Mouse (Mus musculus) hindbrain, embryonic 10.5 days (tissue): Measurements from ENCODE around the gene Ruvbl1. TPM values are rescaled to one million over a fixed set of nuclear protein-coding genes. Genes with fewer than 3 reads are reported as not detected.

Source experiments
- DNase-seq: peaks from one replicate; pipeline ENCODE4 v3.0.0-alpha.2; 2017; ENCODE audit warnings: low spot score
- H3K27ac ChIP-seq: fragments of 300-500 bp; sonication (generic); 2 replicates; pipeline ENCODE4 v1.5.1; 2016; ENCODE audit warnings: mild to moderate bottlenecking, moderate library complexity
- H3K27me3 ChIP-seq: fragments of 300-500 bp; sonication (generic); 2 replicates; pipeline ENCODE4 v1.6.1; 2016; ENCODE audit warnings: mild to moderate bottlenecking; ENCODE audit not compliant: poor library complexity, insufficient read depth, severe bottlenecking
- H3K36me3 ChIP-seq: fragments of 300-500 bp; sonication (generic); 2 replicates; pipeline ENCODE4 v1.6.1; 2016; ENCODE audit warnings: mild to moderate bottlenecking, moderate library complexity
- H3K4me1 ChIP-seq: fragments of 300-500 bp; sonication (generic); replicated peaks from 2 replicates; pipeline ENCODE4 v1.6.1; 2016; ENCODE audit warnings: mild to moderate bottlenecking
- H3K4me3 ChIP-seq: fragments of 300-500 bp; sonication (generic); 2 replicates; pipeline ENCODE4 v1.5.1; 2016; ENCODE audit warnings: mild to moderate bottlenecking, moderate library complexity
- H3K9me3 ChIP-seq: fragments of 300-500 bp; sonication (generic); 2 replicates; pipeline ENCODE4 v1.6.1; 2016; ENCODE audit warnings: mild to moderate bottlenecking, moderate library complexity
- WGBS: fragments of 180-500 bp; shearing (Covaris S2); methylation state at CpG from one replicate; pipeline ENCODE4 v1.1.7; 2016; 5-methylcytosine and 5-hydroxymethylcytosine counted together
- polyA plus RNA-seq: library from polyadenylated mRNA; unstranded; fragments of >200 nt; fragmentation: Nextera tagmentation; extraction: Ambion mirVana; gene quantifications from 2 replicates; pipeline ENCODE4 v1.2.1, GENCODE M21; 2016

The Ruvbl1 gene
- polyA plus RNA-seq = 168 and 195 TPM in 2 replicates

DNA sequence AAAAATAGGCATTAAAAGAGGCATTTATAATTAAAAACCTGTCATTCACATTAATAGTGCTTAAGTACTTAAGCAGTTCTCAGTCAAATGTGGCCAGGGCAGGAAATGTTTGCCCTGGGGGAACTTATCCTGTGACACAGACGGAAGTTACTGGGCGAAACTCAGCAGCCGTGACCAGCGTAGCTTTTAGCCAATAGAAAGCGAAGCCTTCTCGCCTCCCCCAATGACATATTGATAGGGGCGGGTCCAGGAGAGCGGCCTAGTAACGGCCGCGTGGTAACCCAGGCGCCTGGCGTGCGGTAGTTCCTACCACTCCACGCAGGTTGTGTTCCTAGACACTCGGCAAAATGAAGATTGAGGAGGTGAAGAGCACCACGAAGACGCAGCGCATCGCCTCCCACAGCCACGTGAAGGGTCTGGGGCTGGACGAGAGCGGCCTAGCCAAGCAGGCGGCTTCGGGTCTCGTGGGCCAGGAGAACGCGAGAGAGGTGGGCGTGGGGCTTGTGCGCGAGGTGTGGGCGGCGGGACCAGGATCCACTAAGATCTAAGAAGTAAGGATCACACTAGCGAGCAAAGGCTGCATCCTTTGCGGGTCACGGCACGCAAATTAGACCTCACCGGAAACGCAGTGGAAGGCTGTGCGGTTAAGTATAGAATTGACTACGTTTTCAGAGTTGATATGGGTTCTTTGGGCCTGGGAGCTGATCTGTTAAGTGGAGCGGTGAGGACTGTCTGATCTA is at the start of gene Ruvbl1:
Gene Ruvbl1, plus strand, starts transcription at position 229 of the 740 bp plus-strand sequence.
- WGBS = under 1% methylated on average over 42 of the region's 42 CpGs

DNA sequence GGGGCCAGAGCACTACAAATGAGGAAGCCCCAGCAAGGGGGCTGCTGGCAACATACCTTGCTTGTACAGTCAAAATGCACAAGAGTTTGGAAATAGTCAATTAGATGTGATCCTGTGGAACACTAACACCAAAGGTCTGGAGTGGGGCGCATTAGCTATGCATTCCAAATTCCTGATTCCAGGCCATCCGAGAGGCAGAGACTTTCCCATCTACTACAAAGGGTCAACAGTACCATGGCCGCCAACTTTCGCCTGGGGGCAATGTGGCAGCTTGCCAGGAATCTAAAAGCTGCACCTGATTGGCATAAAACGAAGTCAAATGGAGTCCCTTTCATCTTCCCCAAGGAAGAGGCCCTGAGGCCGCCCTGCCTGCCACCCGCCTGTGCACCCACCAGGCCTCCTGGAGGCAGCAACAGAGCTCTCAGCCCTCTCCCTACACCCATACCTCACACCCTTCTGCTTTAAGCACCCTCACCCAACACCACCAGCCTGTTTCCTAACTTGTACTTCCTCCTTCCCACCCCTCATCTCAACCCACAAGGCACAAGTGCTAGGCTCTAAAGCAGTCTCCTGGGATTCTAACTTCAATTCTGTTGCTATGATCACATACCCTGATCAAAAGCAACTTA is 49.0 kb upstream of the Ruvbl1 start:
- Histone ChIP-seq H3K36me3 (no peaks in the 10 kb centered on the region), H3K4me1 (peaks cover 18% of the 10 kb centered on the region; the same call in 1 of the 2 replicates), H3K9me3 (no peaks in the 10 kb centered on the region), H3K27me3 (no peaks in the 10 kb centered on the region), H3K27ac (0 out of 2 replicates have a peak overlapping the region, but pooled peaks have one; percentile 23), H3K4me3 (no peak overlapping the region)
- DNase-seq = no peak
- 73% methylated on average over 7 of the region's 7 CpGs for WGBS

More for the DNA sequence above, at the start of gene Ruvbl1:
- Histone ChIP-seq H3K27ac (peak within 1 kb of the TSS; percentile 83), H3K27me3 (no peaks in the 10 kb centered on the region), H3K4me1 (peaks cover 15% of the 10 kb centered on the region), H3K36me3 (peaks cover 34% of the 10 kb centered on the region), H3K4me3 (peak within 1 kb of the TSS; percentile 79), H3K9me3 (no peaks in the 10 kb centered on the region)
- peak; percentile 92 for DNase-seq

DNA sequence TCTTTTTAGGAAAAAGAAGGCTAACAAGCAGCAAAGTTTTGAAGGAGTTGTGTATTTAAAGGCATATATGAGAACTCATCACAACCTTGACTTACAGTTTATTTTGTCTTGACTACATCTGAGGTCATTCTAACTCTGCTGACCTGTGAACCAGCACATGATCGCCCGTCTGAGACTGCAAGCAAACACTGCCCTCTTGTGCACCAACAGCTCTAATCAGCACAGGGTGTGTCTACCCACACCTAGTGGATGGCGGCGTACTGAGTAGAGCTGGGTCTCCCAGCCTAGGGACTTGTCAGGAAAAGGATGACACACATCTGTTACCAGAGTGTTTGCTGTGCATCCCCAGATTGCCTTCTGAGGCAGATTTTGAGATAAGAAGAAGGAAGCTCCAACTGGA is 34.0 kb upstream of the Ruvbl1 start:
- no peak overlapping the region for H3K27ac ChIP-seq
- 43% methylated on average over 4 of the region's 4 CpGs for WGBS
- H3K4me3 ChIP-seq = no peak overlapping the region
- H3K9me3 ChIP-seq = no peaks in the 10 kb centered on the region
- peaks cover 29% of the 10 kb centered on the region for H3K27me3 ChIP-seq
- peaks cover 21% of the 10 kb centered on the region for H3K4me1 ChIP-seq
- H3K36me3 ChIP-seq = no peaks in the 10 kb centered on the region
- DNase-seq = peak; percentile 34

DNA sequence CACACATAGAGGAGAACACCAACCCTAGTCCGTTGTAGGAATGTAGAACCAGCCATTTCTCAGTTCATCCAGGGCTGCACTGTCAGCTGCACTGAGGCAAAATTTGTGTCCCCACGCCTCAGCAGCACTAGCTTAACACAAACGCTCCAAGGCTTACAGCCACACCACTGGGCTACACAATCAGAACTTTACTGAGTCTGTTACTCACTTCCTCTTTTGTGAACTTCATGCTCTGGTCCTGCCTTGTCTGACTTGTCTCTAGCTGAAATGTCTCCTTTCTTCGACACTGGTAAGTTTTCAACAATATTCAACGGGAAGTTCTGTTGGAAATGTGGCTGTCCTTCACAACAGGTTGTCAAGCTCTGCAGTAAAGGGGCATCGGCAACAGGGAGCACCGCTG is 29.6 kb upstream of the Ruvbl1 start:
- H3K9me3 ChIP-seq = no peaks in the 10 kb centered on the region

DNA sequence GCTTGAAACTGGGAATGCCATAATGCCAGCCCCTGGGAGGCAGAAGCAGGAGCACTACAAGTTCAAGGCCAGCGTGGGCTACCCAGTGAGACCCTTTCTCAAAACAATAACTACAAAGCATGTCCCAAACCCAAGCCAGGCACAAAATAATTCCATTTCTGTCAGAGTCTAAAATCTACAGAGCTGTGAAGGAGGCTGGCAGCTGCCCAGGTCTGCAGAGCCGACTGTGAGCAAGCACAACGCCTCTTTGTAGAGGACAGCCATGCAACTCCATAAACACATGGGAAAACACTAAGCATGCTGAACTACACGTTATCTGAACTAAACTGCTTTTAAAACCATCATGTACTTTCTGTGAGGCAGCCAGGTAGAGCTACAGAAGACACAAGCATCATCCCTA is 26.2 kb upstream of the Ruvbl1 start:
- H3K9me3 ChIP-seq = no peaks in the 10 kb centered on the region
- peaks cover 6% of the 10 kb centered on the region for H3K4me1 ChIP-seq
- WGBS = 90% methylated on average over 4 of the region's 4 CpGs
- peaks cover 39% of the 10 kb centered on the region for H3K27me3 ChIP-seq
- DNase-seq = no peak
- H3K27ac ChIP-seq = no peak overlapping the region
- H3K36me3 ChIP-seq = no peaks in the 10 kb centered on the region
- no peak overlapping the region for H3K4me3 ChIP-seq

More for the DNA sequence above, 29.6 kb upstream of the Ruvbl1 start:
- 92% methylated on average over 7 of the region's 7 CpGs for WGBS
- Histone ChIP-seq H3K27me3 (peaks cover 50% of the 10 kb centered on the region), H3K4me1 (peaks cover 21% of the 10 kb centered on the region), H3K27ac (no peak overlapping the region), H3K4me3 (no peak overlapping the region), H3K36me3 (no peaks in the 10 kb centered on the region)
- no peak for DNase-seq

DNA sequence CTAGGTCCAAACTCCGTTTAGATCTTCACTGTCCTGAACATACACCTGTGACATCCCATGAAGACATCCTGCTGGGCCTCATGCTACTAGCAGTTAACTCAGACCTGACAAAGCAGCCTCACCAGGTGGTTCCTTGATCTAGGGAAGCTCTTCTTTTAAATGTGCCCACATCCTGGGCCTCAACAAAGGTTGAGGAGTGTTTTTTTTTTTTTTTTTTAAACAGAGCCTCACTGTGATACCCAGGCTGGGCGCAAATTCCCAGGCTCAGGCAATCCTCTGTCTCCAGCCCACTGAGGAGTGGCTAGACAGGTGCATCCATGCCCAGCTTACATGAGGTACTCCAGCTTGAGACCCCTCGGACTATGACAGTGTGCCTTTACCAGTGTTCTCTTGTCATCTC is 22.7 kb upstream of the Ruvbl1 start:
- DNase-seq = no peak
- H3K27ac ChIP-seq = no peak overlapping the region
- H3K27me3 ChIP-seq = peaks cover 21% of the 10 kb centered on the region
- WGBS = 73% methylated on average over 3 of the region's 3 CpGs
- H3K4me3 ChIP-seq = no peak overlapping the region
- H3K36me3 ChIP-seq = no peaks in the 10 kb centered on the region
- peaks cover 31% of the 10 kb centered on the region for H3K4me1 ChIP-seq
- H3K9me3 ChIP-seq = no peaks in the 10 kb centered on the region

DNA sequence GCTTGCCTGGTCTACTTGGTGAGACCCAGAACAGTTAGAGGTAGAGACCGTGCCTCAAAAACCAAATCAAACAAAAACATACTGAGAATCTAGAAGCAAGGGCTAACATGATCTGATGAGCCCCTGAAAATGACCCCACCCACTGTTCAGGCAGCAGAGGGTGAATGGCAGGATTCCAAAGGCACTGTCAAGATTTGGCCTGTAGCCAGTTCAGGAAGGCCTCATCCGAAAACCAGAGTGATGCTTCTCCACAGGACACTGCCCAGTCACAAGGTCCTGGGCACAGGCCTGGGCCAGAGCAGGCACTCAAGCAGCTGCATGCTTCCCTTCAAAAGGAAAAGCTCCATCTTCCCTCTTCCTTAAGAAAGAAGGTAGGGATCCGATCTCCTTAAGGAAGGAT is 21.8 kb upstream of the Ruvbl1 start:
- H3K4me3 ChIP-seq = no peak overlapping the region
- WGBS = 88% methylated on average over 3 of the region's 3 CpGs
- no peaks in the 10 kb centered on the region for H3K9me3 ChIP-seq

DNA sequence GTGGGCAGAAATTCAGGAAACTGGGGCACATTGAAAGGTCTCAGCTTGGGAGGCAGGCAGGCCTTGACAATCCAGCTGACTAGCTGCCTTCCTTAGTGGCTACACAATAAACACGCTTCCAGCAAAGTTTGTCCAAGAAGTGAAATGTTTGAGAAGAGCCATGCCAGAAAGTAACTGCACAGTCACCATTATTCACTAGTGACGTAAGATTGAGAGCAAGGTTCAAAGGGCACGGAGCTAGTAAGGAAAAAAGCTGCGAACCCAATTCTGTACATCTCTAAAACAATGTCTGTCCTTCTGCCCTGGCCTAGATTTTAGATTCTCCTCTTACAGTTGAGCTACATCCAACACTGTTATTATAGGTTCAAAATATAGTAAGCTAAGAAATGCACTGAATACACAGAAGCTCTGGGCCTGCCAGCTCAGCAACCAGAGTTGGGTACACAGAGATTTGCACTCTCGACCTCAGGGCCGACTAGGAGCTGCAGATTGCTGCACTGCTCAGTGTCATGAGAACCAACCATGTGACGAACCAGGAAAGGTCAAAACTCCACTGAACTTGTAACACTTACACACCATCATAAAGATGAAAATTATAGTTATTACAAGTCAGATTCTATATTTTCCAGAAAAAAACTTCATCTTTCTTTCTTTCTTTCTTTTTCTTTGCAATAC is 21.0 kb upstream of the Ruvbl1 start:
- peaks cover 25% of the 10 kb centered on the region for H3K27me3 ChIP-seq
- H3K36me3 ChIP-seq = no peaks in the 10 kb centered on the region
- no peak overlapping the region for H3K27ac ChIP-seq
- DNase-seq = no peak
- peaks cover 40% of the 10 kb centered on the region for H3K4me1 ChIP-seq
- H3K4me3 ChIP-seq = no peak overlapping the region
- no peaks in the 10 kb centered on the region for H3K9me3 ChIP-seq
- WGBS = 84% methylated on average over 7 of the region's 7 CpGs

More for the DNA sequence above, 21.8 kb upstream of the Ruvbl1 start:
- Histone ChIP-seq H3K27ac (no peak overlapping the region), H3K4me1 (peaks cover 40% of the 10 kb centered on the region), H3K27me3 (peaks cover 23% of the 10 kb centered on the region; the same call in 1 of the 2 replicates), H3K36me3 (no peaks in the 10 kb centered on the region)
- no peak for DNase-seq

DNA sequence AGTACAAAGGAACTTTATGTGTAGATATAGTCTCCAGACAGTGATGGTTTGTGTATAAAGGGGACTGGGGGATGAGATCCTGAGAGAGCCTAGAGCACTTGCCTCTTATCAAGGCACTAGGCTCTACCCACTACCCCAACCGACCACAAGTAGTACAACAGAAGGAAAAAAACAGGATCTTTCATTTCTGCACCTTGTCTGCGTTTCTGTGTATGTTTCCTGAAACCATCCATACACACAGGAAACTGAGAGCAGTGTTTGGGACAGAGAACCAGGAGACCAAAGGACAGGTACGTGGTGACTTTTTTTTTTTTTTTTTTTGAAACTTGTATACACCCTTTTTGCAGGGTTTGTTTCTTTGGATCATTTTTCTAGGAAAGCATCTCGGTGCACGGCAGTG is 19.5 kb upstream of the Ruvbl1 start:
- Histone ChIP-seq H3K36me3 (no peaks in the 10 kb centered on the region), H3K9me3 (no peaks in the 10 kb centered on the region), H3K4me1 (peaks cover 40% of the 10 kb centered on the region), H3K27me3 (peaks cover 34% of the 10 kb centered on the region), H3K4me3 (peak overlapping the region; percentile 91), H3K27ac (peak overlapping the region; percentile 92)
- DNase-seq = no peak
- WGBS = 16% methylated on average over 5 of the region's 5 CpGs

DNA sequence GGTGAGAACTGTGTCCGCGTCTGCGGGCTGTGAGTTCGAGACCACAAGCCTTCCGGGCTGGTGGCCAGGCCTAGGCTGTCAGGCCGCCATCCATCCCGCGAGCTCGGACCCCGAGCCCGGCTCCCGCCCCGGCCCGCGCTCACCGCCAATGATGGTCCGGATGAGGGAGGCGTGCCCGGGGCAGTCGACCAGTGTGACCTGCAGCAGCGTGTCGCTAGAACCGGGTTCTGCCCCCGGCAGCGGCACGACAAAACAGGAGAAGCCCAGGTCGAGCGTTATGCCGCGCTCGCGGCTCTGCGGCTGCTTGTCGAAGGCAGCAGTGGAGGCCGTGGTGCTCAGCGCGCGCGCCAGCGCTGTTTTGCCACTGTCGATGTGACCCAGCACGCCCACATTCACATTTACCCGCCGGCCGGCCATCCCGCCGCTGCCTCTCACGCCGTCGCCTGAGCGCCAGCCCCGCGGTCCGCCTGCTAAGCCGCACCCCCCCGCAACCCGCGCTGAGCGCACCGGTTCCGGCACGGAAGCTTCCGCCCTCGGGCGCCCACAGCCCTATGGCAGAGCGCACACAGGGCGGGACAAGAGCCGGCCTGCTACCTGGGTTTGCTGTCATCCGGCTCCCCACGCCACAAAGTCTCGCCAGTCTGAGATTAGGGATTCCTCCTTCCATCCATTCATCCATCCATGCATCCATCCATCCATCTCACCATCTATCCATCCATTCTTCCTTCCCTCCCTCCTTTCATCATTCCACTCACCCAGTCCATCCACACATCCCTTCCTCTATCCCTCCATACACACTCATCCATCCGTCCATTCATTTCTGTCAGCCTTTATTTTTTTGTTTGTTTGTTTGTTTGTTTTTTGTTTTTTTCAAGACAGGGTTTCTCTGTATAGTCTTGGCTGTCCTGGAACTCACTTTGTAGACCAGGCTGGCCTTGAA is 18.9 kb upstream of the Ruvbl1 start, which contains the start of gene Eefsec:
Gene Eefsec, minus strand, starts transcription at position 477 of the 940 bp plus-strand sequence.
- WGBS = 1% methylated on average over 72 of the region's 72 CpGs

DNA sequence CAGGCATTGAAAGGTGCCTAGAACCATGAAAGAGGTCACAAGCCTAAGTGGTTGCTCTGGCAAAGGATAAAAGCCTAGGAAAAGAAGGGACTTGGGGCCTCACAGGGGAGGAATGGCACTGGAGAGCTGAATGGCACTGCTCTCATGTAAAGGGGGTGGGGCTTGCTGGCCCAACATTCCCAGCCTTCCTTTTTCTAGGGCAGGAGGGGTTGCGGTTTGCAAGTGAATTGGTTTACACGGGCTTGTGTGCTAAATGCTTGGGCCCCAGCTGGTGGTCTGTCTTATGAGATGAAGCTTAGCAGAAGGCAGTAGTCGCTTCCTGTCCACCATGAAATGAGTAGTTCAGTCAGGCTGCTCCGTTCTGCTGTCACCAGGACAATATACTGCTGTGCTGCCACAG is 17.8 kb upstream of the Ruvbl1 start:
- H3K36me3 ChIP-seq = no peaks in the 10 kb centered on the region
- WGBS = 22% methylated on average over 4 of the region's 4 CpGs
- no peak overlapping the region for H3K4me3 ChIP-seq
- peaks cover 40% of the 10 kb centered on the region for H3K4me1 ChIP-seq
- peaks cover 34% of the 10 kb centered on the region for H3K27me3 ChIP-seq
- DNase-seq = peak; percentile 38
- peak overlapping the region; percentile 92; the same call in 1 of the 2 replicates for H3K27ac ChIP-seq
- no peaks in the 10 kb centered on the region for H3K9me3 ChIP-seq

More for the DNA sequence above, 18.9 kb upstream of the Ruvbl1 start, which contains the start of gene Eefsec:
- peaks cover 34% of the 10 kb centered on the region for H3K27me3 ChIP-seq
- DNase-seq = peak; percentile 84
- peak within 1 kb of the TSS; percentile 91 for H3K4me3 ChIP-seq
- peaks cover 40% of the 10 kb centered on the region for H3K4me1 ChIP-seq
- H3K27ac ChIP-seq = peak within 1 kb of the TSS; percentile 92
- no peaks in the 10 kb centered on the region for H3K36me3 ChIP-seq
- no peaks in the 10 kb centered on the region for H3K9me3 ChIP-seq

DNA sequence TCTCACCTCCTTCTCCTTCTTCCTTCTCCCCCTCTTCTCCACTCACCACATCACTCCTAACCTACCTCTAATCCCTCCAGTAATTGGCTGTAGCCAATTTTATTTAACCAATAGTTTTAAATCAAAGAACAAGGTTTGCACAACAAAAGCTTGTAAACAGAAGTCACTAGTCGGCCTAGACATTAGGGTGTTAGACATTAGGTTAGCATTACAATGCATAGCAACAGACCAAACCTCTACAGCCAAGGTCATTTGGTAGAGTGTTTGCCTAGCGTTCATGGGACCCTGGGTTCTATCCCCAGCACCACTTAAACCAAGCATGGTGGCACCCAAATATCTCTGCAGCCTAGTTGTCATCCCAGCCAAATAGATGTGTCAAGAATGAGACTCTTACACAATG is 10.7 kb upstream of the Ruvbl1 start:
- no peak for DNase-seq
- no peak overlapping the region for H3K4me3 ChIP-seq
- no peak overlapping the region for H3K27ac ChIP-seq
- 70% methylated on average over 2 of the region's 2 CpGs for WGBS
- no peaks in the 10 kb centered on the region for H3K4me1 ChIP-seq
- no peaks in the 10 kb centered on the region for H3K9me3 ChIP-seq
- peaks cover 8% of the 10 kb centered on the region; the same call in 1 of the 2 replicates for H3K27me3 ChIP-seq
- H3K36me3 ChIP-seq = no peaks in the 10 kb centered on the region
